Mouse (Mus musculus): ENCODE data around the gene Gm17349.

- TF ChIP-seq POLR2A (IDR thresholded peaks at IDR 0.05; ENCODE audit: low read depth, low read length) (no peak), CTCF (IDR thresholded peaks at IDR 0.05; ENCODE audit: extremely low read depth, insufficient read depth, insufficient read length, insufficient replicate concordance) (no peak)
These were observed 7.6 kb upstream of the Gm17349 start for GRCm38 (mm10) chr15:99712666-99713559.

Data from spleen, adult 2 months (tissue).